Mouse (Mus musculus) liver, adult 2 months (tissue): ENCODE measurements around the gene Tbc1d30. TPM values are rescaled to one million over a fixed set of nuclear protein-coding genes. Genes with fewer than 3 reads are reported as not detected.

Experiments used
- DNase-seq: peaks from one replicate; pipeline ENCODE4 v3.0.0-alpha.2; 2011; ENCODE audit warnings: low read depth, low spot score; ENCODE audit errors: extremely low read depth
- H3K27ac ChIP-seq: fragments of 200-500 bp; replicated peaks from 2 replicates; pipeline ENCODE4 v1.5.1; 2012; ENCODE audit warnings: low read depth, mild to moderate bottlenecking, control low read depth, inconsistent platforms, low read length; ENCODE audit not compliant: insufficient read depth
- H3K27me3 ChIP-seq: fragments of 200-500 bp; 2 replicates; pipeline ENCODE4 v1.6.1; 2012; ENCODE audit warnings: mild to moderate bottlenecking, moderate library complexity, low read length, inconsistent platforms; ENCODE audit not compliant: control insufficient read depth, insufficient read depth
- H3K36me3 ChIP-seq: fragments of 200-500 bp; 2 replicates; pipeline ENCODE4 v1.6.1; 2012; ENCODE audit warnings: low read length, inconsistent platforms; ENCODE audit not compliant: control insufficient read depth, insufficient read depth
- H3K4me1 ChIP-seq: fragments of 200-500 bp; 2 replicates; pipeline ENCODE4 v1.6.1; 2011; ENCODE audit warnings: low read length; ENCODE audit not compliant: control insufficient read depth, insufficient read depth
- H3K4me3 ChIP-seq: fragments of 200-500 bp; 2 replicates; pipeline ENCODE4 v1.5.1; 2011; ENCODE audit warnings: low read depth, mild to moderate bottlenecking, control low read depth, low read length, moderate library complexity; ENCODE audit not compliant: insufficient read depth
- H3K79me2 ChIP-seq: fragments of 200-500 bp; 2 replicates; pipeline ENCODE4 v1.6.1; 2012; ENCODE audit warnings: inconsistent platforms, mild to moderate bottlenecking, low read length, moderate library complexity; ENCODE audit not compliant: control insufficient read depth, insufficient read depth
- H3K9ac ChIP-seq: fragments of 200-500 bp; 2 replicates; pipeline ENCODE4 v1.6.1; 2012; ENCODE audit warnings: low read depth, mild to moderate bottlenecking, control low read depth, inconsistent platforms, low read length
- CTCF ChIP-seq: fragments of 200-500 bp; IDR thresholded peaks from 2 replicates; pipeline ENCODE4 v1.5.1; 2011; ENCODE audit warnings: low read depth, low read length, control low read depth
- POLR2A ChIP-seq: fragments of 200-500 bp; IDR thresholded peaks from 2 replicates; pipeline ENCODE4 v1.6.1; 2011; ENCODE audit warnings: low read length, control low read depth; ENCODE audit not compliant: insufficient read depth; ENCODE audit errors: extremely low read depth
- WGBS: fragments of 180-500 bp; shearing (Covaris S2); methylation state at CpG from one replicate; pipeline ENCODE4 v1.1.7; 2018; 5-methylcytosine and 5-hydroxymethylcytosine counted together
- polyA plus RNA-seq: library from polyadenylated mRNA; depleted of rRNA; stranded (reverse); fragments of >200 nt; gene quantifications from 2 replicates; pipeline ENCODE4 v1.2.3, GENCODE M21; 2012
- total RNA-seq: library from RNA; depleted of rRNA; stranded (reverse); fragments of >200 nt; gene quantifications from 2 replicates; pipeline ENCODE4 v1.2.3, GENCODE M21; 2014

The Tbc1d30 gene
- total and polyA plus RNA-seq, 2 experiments = 2.6 to 8.4 TPM

DNA sequence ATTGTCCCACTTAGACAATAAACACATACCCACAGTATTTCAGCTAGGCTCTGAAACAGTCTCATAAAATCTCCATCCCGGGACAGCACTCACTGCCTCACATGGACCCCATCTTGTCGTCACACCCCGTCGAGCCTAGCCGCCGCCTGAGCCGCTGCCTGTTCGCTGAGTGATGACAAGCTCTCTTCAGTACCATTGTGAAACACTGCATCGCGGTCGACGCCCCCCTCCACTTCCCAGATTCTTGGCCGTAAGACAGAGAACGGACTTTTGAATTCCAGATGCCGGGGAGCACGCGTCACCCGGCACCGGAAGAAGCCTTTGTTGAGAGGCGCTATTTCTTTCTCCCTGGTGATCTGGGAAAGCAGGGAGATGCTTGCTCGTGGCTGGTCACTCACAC lies 104.1 kb downstream of the Tbc1d30 start:
- Histone ChIP-seq H3K4me1 (no peaks in the 10 kb centered on the region), H3K27ac (no peak overlapping the region), H3K4me3 (no peak overlapping the region), H3K9ac (no peak overlapping the region), H3K79me2 (no peaks in the 10 kb centered on the region), H3K36me3 (no peaks in the 10 kb centered on the region), H3K27me3 (no peaks in the 10 kb centered on the region)
- WGBS = 92% methylated on average over 21 of the region's 21 CpGs
- DNase-seq = no peak
- TF ChIP-seq CTCF (no peak), POLR2A (no peak)

DNA sequence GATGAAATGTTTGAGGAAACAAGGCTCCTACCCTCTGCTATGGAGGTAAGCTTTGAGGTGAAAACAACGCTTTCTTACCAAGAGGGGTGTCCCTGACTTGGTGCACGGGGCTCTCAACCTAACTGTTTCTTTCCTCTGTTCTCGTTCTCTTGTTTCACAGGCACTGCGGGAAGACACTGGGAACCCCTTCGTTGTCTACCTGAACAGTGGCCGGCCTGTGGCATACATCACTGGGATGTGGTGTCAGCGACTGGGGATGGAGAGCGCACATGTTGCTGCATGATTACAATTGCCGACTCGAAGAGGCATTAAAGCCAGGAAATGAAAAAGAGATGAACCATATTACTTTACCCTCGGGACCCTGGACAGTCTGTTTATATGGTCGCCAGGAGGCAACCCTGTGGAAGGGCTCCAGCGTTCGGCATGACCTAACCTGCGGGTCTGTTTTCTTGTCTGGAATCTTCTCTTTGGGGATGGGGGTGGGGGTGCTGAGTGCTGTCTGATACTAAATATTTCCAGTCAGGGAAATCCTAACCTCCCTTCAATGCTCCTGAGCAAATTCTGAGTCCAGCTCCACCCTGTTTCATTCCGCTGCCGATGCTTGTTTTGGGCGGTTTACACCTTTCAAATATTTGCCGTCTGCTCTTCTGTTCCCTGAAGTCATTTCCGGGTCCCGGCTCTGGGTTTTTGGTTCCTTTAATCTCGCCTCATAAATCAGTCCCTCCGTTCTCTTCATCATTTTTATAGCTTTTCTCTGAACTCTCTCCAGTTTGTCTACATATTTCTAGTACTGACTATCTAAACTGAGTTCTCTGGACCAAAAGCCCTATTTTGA lies 107.5 kb downstream of the Tbc1d30 start:
- no peak overlapping the region for H3K9ac ChIP-seq
- H3K4me3 ChIP-seq = no peak overlapping the region
- DNase-seq = no peak
- H3K79me2 ChIP-seq = no peaks in the 10 kb centered on the region
- H3K4me1 ChIP-seq = no peaks in the 10 kb centered on the region
- H3K27ac ChIP-seq = no peak overlapping the region
- 87% methylated on average over 23 of the region's 23 CpGs for WGBS
- H3K36me3 ChIP-seq = no peaks in the 10 kb centered on the region
- TF ChIP-seq CTCF (no peak), POLR2A (no peak)
- no peaks in the 10 kb centered on the region for H3K27me3 ChIP-seq

DNA sequence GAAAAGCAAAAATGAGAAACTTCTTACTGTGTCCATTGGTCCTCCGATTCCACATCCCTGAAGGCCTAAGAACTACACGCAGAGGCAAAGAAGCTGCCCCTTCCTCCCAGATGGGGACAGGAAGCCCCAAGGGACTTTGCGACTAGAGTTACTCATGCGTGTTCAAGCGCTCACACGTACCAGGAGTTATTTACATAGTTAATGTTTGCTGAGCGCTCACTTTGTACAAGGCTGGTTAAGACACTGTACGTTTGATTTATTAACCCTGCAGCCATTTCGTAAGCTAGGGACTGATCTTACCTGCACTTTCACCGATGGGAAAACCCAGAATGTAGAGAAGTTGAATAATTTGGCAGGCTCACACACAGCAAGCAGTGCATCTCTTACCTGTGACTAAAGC lies 108.5 kb downstream of the Tbc1d30 start:
- TF ChIP-seq CTCF = no peak
- no peak for TF ChIP-seq POLR2A
- Histone ChIP-seq H3K79me2 (no peaks in the 10 kb centered on the region), H3K36me3 (no peaks in the 10 kb centered on the region), H3K4me1 (no peaks in the 10 kb centered on the region), H3K4me3 (no peak overlapping the region), H3K27ac (no peak overlapping the region), H3K27me3 (no peaks in the 10 kb centered on the region), H3K9ac (no peak overlapping the region)
- WGBS = 42% methylated on average over 10 of the region's 10 CpGs
- peak; percentile 34 for DNase-seq

DNA sequence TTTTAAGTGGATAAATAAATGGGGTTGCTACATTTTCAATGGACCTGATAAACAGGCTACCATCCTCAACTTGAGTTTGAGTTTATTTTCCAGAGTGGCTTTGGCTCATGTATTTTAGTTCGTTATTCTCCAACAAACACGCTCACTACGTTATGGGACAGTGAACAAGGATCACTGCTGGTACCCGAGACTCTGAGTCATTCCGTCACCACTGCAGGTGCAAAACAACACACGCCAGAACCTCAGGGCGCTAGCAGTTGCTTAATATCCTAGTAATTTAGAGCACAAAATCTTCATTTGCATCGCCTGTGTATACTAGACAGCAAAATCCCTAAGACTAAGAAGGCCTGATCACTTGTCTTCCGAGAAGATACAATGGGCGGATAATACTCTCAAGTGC lies 112.0 kb downstream of the Tbc1d30 start:
- TF ChIP-seq CTCF = no peak
- TF ChIP-seq POLR2A = no peak
- H3K36me3 ChIP-seq = no peaks in the 10 kb centered on the region

DNA sequence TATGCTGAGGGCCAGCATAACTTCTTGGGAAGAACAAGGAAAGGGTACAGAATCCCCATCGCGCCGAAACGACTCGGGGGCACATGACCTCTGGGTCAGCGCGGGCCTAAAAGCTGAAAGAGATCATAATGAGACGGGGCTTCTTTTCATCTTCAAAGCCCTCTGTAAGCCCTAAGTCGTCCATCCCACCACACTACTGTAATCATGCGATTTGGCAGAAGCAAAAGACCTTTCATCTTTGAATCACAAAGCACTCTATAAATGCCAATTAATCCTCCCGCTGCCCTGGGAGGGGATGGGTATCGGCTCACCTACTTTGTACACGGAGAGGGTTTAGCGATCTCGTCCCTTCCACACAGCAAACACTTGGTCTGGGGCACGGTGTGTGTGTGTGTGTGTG lies 112.5 kb downstream of the Tbc1d30 start:
- H3K4me3 ChIP-seq = no peak overlapping the region
- H3K79me2 ChIP-seq = no peaks in the 10 kb centered on the region
- no peak overlapping the region for H3K9ac ChIP-seq
- no peaks in the 10 kb centered on the region for H3K36me3 ChIP-seq
- no peak overlapping the region for H3K27ac ChIP-seq
- no peaks in the 10 kb centered on the region for H3K27me3 ChIP-seq
- DNase-seq = no peak
- no peak for TF ChIP-seq POLR2A
- H3K4me1 ChIP-seq = no peaks in the 10 kb centered on the region
- 85% methylated on average over 16 of the region's 16 CpGs for WGBS

More for the DNA sequence above, 112.0 kb downstream of the Tbc1d30 start:
- Histone ChIP-seq H3K9ac (no peak overlapping the region), H3K27ac (no peak overlapping the region), H3K4me1 (no peaks in the 10 kb centered on the region), H3K27me3 (no peaks in the 10 kb centered on the region), H3K4me3 (no peak overlapping the region), H3K79me2 (no peaks in the 10 kb centered on the region)
- WGBS = 92% methylated on average over 10 of the region's 10 CpGs
- no peak for DNase-seq

DNA sequence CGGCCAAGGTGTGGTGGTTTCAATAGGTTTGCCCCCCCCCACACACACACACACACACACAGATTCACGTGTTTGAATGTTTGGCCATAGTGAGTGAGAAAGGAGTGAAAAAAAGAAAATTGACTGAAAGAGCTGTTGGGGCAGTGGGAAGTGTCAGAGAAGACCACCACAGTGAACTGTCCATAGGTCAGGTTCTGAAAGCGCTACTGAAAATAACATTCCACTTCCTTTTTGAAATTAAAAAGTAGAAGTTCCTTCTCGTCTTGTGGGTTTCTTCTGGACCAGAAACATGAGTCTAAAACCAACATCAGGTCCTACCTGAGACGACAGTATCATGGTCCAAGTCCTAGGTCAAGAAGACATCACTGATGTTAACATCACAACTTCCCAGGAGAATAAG lies 113.7 kb downstream of the Tbc1d30 start:
- no peaks in the 10 kb centered on the region for H3K79me2 ChIP-seq
- H3K36me3 ChIP-seq = no peaks in the 10 kb centered on the region
- DNase-seq = no peak
- no peak overlapping the region for H3K4me3 ChIP-seq
- no peak for TF ChIP-seq CTCF
- no peak for TF ChIP-seq POLR2A
- H3K27me3 ChIP-seq = no peaks in the 10 kb centered on the region
- no peak overlapping the region for H3K27ac ChIP-seq
- WGBS = 78% methylated on average over 5 of the region's 5 CpGs
- no peak overlapping the region for H3K9ac ChIP-seq
- no peaks in the 10 kb centered on the region for H3K4me1 ChIP-seq
